Mouse (Mus musculus): Measurements from ENCODE around the gene Btf3l4. TPM values are rescaled to one million over a fixed set of nuclear protein-coding genes. Genes with fewer than 3 reads are reported as not detected.

The Btf3l4 gene
- total RNA-seq, 2 experiments from 2014 or later, result 88.9 to 97.3 TPM

DNA sequence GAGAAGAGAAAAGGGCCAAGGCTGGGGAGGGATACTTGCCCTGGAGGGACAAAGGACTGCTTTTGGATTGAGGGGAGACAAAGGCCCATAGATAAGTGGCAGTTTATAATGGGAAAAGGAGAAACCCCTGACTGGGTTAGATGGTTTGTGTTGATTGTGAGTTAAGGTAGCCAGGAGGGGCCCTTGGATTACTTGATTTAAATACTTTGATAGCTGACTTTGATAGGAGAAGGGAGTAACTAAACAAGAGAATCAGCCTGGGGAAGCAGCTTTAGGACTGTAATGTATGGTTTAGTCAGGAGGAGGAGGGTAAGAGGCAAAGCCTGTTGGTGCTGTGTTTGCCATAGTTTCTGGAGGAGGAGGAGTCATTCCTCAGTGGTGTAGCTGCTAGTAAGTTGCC is 9.9 kb upstream of the Btf3l4 start:
- intact Hi-C loops (cut with DNase I), result no loop called here
- no peak for TF ChIP-seq CTCF (IDR thresholded peaks at IDR 0.05)
- DNase-seq (ENCODE audit: extremely low spot score in 1 of 2, low spot score in 2 of 2), result no peak
- no peak overlapping the region for H3K4me3 ChIP-seq
- no peak overlapping the region for H3K27ac ChIP-seq

DNA sequence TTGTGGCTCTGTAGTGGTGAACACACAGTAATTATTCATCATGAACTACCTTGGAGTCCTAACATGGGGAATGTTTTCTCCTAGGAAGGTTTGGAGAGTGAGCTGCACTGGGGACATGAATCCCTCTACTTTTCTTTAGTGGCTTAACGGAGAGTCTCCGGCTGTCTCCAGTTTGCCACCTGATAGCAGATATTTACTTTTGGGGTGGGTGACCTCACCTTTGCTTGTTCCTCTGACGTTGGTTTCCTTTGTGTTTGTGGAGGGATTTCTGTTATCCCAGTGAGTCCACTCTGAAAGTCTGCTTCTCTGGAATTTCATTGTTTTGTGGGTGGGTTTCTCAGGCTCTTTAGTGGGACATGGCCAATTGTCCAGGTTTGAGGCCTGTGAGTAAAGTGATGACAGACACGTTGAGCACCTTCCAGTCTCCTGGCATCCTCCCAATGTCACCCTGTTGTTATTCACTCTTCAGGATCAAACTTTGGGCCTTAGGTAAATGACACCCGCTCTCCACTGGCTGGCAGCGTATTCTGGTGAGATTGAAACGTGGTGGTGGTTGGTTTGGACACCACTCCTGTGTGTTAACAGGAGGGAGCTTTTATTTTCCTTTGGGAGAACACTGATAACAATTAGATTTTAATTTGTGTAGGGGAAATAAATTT is 8.6 kb upstream of the Btf3l4 start:
- intact Hi-C loops (cut with DNase I), result no loop called here
- no peak overlapping the region for H3K4me3 ChIP-seq
- no peak overlapping the region for H3K27ac ChIP-seq
- TF ChIP-seq CTCF (IDR thresholded peaks at IDR 0.05), result no peak
- DNase-seq (ENCODE audit: extremely low spot score in 1 of 2, low spot score in 2 of 2), result no peak

DNA sequence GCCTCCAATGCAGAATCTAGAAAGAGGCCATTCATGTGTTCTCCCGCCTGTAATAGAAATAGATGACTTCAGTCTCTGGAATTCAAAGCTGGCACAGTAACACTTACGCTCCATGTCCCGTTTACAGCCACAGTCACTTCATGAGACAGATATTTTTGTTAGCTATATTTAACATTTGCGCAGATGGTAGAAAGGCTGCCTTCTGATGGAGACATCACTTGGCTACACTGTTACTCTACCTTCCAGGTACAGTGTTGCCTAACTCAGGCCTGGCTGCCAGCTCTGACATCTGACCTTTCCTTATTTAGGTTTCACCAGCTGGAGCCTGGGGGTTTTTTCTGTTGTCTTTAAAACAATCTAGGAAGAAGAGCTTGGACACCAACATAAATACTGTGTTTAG is 4.6 kb upstream of the Btf3l4 start:
- TF ChIP-seq CTCF (IDR thresholded peaks at IDR 0.05), result no peak
- DNase-seq (ENCODE audit: extremely low spot score in 1 of 2, low spot score in 2 of 2), result no peak
- intact Hi-C loops (cut with DNase I), result no loop called here
- H3K4me3 ChIP-seq, result no peak overlapping the region
- H3K27ac ChIP-seq, result peak overlapping the region; percentile 75

DNA sequence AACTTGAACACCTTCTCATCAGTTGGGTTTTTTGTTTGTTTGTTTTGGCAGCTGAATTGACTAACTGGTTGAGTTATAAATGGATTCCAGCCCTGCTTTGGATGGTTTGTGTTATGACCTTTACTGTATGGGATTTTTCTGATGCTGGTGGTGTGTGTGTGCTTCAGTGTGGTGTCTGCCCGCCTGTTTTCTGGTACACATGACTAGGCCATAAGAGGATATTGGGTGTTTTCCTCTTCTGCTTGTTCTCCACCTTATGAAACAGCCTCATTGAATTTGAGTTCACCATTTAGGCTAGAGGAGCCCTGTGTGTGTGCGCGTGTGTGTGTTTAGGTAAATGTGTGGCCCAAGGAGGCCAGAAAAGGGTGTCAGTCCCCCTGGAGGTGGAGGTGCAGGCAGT is 2.1 kb upstream of the Btf3l4 start:
- no peak for TF ChIP-seq CTCF (IDR thresholded peaks at IDR 0.05)
- intact Hi-C loops (cut with DNase I), result no loop called here
- peak overlapping the region; percentile 69 for H3K4me3 ChIP-seq
- no peak for DNase-seq (ENCODE audit: extremely low spot score in 1 of 2, low spot score in 2 of 2)
- H3K27ac ChIP-seq, result peak overlapping the region; percentile 84; the same call in 1 of the 2 replicates

DNA sequence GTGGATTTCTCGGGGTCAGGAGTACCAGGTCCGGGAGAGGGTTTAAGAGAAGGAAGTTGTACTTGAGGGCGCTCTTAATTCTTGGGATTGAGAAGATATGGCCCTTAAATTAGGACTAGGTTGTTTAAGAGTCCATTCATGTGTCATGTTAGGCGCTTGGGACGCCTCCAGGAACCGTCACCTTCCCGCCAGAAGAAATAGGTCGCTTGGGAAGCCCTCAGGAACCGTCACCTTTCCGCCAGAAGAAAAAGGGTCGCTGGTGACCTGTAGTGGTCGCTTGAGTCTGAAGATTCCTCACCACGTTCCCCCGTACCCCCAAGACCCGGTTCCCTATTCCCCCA is 1.5 kb upstream of the Btf3l4 start:
- no peak for TF ChIP-seq CTCF (IDR thresholded peaks at IDR 0.05)
- DNase-seq (ENCODE audit: extremely low spot score in 1 of 2, low spot score in 2 of 2), result no peak
- intact Hi-C loops (cut with DNase I), result loop anchor here (1.0 to 5.0 kb wide), 2 partner anchors 12 to 258 kb away; partner anchors contain the start of genes Kti12, Orc1 and Prpf38a

DNA sequence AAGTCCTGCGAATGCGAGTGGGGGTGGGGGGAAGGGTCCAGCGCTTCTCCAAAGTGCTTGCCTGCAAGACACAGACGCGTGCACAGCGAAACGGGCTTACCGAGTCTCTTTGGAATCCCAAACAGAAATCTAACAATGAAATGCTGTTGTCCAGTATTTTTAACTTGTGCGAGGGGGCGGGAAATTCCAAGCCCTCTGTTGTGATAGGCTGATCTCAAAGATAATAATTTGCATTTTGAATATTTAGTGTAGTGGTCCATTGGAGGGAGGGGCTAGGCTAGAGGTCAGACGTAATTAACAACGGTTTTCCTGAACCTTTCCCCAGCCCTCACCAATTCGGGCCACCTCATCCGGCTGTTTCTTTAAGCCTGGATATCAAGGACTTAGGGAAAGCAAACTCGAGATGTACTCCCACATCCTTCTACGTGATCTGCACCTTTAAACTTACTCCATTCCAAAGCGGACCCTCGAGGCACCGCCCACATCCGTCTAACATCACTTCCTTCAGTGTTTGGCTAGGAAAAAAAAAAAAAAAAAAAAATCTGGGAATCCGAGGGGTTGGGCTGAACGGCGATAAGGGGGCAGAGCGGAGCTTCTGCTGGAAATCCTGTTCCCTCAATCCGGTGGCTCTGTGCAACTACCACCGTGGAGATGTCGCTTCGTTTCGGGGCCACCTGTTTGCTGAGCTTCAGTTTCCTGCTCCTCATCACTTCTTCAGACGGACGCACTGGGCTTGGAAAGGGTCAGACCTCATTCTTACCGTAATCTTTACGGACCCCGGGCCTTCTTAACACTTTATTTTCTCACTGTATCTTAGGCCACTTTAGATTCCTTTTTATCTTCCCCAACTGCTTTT is 929 bp upstream of the Btf3l4 start, which contains the start of gene Txndc12:
TSS of gene Txndc12 (plus strand) at position 487 of the 856 bp plus-strand sequence.
- DNase-seq (ENCODE audit: extremely low spot score in 1 of 2, low spot score in 2 of 2), result peak; percentile 66 to 78
- TF ChIP-seq CTCF (IDR thresholded peaks at IDR 0.05), result no peak; the same call in 1 of the 2 replicates
- peak within 1 kb of the TSS; percentile 98 for H3K27ac ChIP-seq
- intact Hi-C loops (cut with DNase I), result loop anchor here (1.0 to 5.0 kb wide), 2 partner anchors 13 to 257 kb away; partner anchors contain the start of genes Kti12, Orc1 and Prpf38a
- peak within 1 kb of the TSS; percentile 69 for H3K4me3 ChIP-seq

More for the DNA sequence above, 1.5 kb upstream of the Btf3l4 start:
- peak overlapping the region; percentile 69 for H3K4me3 ChIP-seq
- peak overlapping the region; percentile 84 for H3K27ac ChIP-seq

DNA sequence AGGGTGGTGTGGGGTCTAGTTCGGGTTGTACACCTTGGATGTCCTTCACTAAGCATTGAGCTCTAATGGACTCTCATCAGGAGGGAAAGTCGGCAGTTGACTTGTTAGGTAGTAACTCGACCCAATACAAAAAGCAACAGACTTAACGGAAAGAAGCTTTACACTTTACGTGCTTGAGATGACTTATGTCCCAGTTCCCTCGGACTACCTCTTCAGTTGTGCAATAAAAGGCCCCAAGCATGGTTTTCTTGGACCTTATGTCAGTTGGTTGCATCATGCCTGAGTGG is 357 bp upstream of the Btf3l4 start:
- intact Hi-C loops (cut with DNase I), result loop anchor here (1.0 to 5.0 kb wide), 3 partner anchors 14 to 256 kb away; partner anchors contain the start of genes Kti12, Orc1 and Prpf38a
- no peak for DNase-seq (ENCODE audit: extremely low spot score in 1 of 2, low spot score in 2 of 2)
- peak overlapping the region; percentile 69 for H3K4me3 ChIP-seq
- H3K27ac ChIP-seq, result peak overlapping the region; percentile 84
- TF ChIP-seq CTCF (IDR thresholded peaks at IDR 0.05), result no peak

DNA sequence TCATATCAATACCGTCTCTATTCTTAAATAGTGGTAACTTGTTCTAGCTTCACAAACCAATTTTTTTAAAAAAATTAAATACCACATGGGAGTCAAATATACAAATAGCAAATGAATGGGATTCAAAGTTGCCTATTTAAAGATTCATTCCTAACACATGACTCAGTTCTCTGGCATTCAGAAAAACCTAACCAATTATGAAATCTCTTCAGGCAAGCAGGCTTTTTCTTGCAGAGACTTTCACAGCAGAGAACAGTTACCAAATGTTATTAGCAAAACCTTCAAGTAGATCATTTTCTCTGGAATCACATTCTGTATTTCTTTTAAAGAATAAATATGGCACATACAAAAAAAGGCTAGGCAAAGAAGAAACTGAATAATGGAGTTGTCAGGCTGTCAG is 2.7 kb downstream of the Btf3l4 start:
- TF ChIP-seq CTCF (IDR thresholded peaks at IDR 0.05), result no peak
- Histone ChIP-seq H3K27ac (peak overlapping the region; percentile 47; the same call in 1 of the 2 replicates), H3K4me3 (peak overlapping the region; percentile 20; the same call in 1 of the 2 replicates)
- DNase-seq (ENCODE audit: extremely low spot score in 1 of 2, low spot score in 2 of 2), result no peak
- intact Hi-C loops (cut with DNase I), result loop anchor here (2.0 to 5.0 kb wide), 2 partner anchors 50 to 253 kb away; partner anchors contain the start of genes Orc1, Prpf38a and Zfyve9

DNA sequence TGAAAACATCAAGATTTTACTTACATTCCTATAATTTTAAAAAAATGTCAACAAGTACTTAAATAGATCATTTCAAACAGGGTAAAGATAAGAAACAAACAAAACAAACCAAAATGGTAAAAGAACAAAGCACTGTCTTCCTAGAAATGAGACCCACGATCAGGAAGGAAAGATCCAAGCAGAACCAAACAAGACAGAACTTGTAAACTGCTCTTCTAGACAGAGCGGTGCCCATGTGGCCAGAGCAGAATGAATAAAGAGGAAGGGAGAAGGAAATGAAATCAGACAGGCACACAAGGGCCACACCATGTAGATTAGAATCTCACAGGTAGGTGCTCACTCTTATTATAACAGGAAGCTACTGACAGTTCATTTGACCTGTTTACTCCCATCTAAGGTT is 6.8 kb downstream of the Btf3l4 start:
- Histone ChIP-seq H3K4me3 (no peak overlapping the region), H3K27ac (no peak overlapping the region)
- intact Hi-C loops (cut with DNase I), result no loop called here
- TF ChIP-seq CTCF (IDR thresholded peaks at IDR 0.05), result no peak
- no peak for DNase-seq (ENCODE audit: extremely low spot score in 1 of 2, low spot score in 2 of 2)

DNA sequence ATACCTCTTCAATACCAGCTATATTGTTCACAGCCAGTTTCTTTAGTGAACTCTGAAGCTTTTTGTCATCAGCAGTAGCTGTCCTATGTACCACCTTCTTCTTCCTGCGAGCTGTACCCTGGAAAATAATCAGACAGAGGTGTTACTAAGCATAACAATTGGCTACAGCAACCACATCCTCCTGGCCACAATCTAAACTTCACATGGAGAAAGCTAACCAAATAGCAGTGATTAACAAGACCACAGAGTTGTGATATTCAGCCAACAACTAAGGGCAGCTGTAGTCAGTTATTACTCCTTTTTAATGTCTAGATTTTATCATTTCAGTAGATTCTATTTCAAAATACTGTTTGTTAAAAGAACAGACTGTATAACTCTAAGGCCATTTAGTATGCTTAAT is 7.3 kb downstream of the Btf3l4 start:
- Histone ChIP-seq H3K27ac (no peak overlapping the region), H3K4me3 (no peak overlapping the region)
- intact Hi-C loops (cut with DNase I), result no loop called here
- no peak for TF ChIP-seq CTCF (IDR thresholded peaks at IDR 0.05)
- no peak for DNase-seq (ENCODE audit: extremely low spot score in 1 of 2, low spot score in 2 of 2)

DNA sequence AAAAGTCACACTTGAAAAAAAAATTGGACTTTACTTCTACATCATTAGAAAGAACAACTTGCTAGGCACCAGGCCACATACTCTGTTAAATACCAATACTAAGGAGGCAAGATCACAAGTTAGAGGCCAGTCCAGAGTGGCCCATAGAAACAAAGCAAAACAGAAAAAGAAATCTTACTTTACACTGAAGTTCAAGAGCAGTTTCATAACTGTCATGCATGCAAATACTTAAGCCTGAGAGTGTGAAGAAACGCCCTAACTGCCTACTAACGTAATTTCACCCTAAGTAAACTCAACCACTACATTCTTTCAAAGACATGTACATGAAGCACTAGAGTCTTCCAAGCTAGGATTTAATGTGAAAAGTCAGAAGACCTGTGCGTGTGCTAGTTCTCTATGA is 7.7 kb downstream of the Btf3l4 start:
- no peak overlapping the region for H3K27ac ChIP-seq
- no peak for DNase-seq (ENCODE audit: extremely low spot score in 1 of 2, low spot score in 2 of 2)
- no peak for TF ChIP-seq CTCF (IDR thresholded peaks at IDR 0.05)
- intact Hi-C loops (cut with DNase I), result no loop called here
- no peak overlapping the region for H3K4me3 ChIP-seq

DNA sequence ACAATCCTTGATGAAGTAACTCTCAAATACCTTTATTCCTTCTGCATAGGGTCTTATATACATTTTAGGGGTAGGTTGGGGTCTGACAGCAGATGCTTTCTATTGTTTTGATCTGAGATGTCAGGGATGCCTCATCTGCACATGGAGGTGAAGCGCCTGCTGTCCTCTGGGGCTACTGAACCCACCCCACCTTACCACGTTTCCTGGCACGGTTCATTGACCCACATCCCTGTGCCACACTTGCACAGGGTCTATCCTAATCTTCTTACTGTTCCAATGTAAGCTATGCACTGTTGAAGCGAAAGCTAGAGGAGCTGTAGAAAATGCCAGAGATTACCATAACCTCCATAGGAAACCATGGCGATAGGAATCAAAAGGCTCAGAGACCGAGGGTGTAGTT is 21.9 kb downstream of the Btf3l4 start:
- Histone ChIP-seq H3K27ac (no peak overlapping the region), H3K4me3 (no peak overlapping the region)
- intact Hi-C loops (cut with DNase I), result no loop called here
- no peak for DNase-seq (ENCODE audit: extremely low spot score in 1 of 2, low spot score in 2 of 2)
- no peak for TF ChIP-seq CTCF (IDR thresholded peaks at IDR 0.05)

Measured in left cerebral cortex, adult 2 months (tissue).